Mouse (Mus musculus) neural tube, postnatal 0 days (tissue): ENCODE results near the gene Gm21094. TPM values are rescaled to one million over a fixed set of nuclear protein-coding genes. Genes with fewer than 3 reads are reported as not detected.

Experiments
- polyA plus RNA-seq: library from polyadenylated mRNA; unstranded; fragments of >200 nt; fragmentation: Nextera tagmentation; extraction: Ambion mirVana; gene quantifications from 2 replicates; pipeline ENCODE4 v1.2.1, GENCODE M21; 2015

The Gm21094 gene
- polyA plus RNA-seq, result not detected in 2 replicates

DNA sequence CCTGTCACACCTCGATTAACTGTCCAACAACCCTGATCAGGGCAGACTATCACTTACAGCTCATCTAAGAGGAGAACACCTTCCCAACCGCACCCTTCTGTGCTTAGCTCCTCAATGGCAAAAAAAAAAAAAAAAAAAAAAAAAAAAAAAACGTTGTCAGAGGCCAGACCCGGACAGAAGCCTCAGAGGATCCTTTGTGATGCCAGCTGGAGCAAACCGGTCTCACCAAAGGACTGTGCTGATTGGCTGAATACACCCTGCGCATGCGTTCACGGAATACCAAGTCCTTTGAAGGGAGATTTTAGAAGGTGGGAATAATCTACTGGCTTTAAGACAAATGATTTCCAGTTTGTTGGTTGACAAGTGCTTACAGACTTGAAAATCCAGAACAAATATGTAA is at the start of gene Gm21094:
Gene Gm21094, minus strand, starts transcription at position 101 of the 400 bp plus-strand sequence.

